ENCODE assay signal across 18 mouse cellular contexts in the genomic region with DNA sequence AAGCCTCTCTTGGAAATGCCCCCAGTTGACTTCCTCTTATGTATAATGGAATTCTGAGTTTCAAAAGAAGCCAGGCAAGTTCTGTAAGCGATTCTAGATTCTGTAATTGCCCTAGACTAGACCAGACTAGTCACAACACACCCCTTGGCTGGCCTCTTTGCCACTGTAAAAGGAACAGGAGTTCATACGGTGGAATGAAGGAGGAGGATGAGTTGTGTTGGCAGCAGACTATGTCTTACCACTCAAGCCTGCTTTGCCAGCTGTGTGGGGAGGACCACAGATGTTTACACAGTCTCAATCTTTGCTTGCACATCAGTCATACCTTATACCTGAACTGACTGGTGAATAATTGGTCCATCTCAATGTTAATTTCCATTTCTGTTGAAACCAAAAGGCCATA.
A peak's percentile ranks its signal among the peaks of the same experiment; 100 is the strongest.
DNase-seq lines count a peak whose midpoint lies in the region; ATAC-seq and TF ChIP-seq lines count a peak whose summit lies in the region.
"Had no signal": no experiment of that assay in that cellular context is flagged by ENCODE, and none has a peak within 500 bp of the region (broad histone marks: within the 10 kb centered on the region; RNA-seq: fewer than 3 reads in every experiment).

No protein-coding gene starts in this region.

- H3K27me3 ChIP-seq in limb, embryonic 14.5 days (ENCODE audit: control insufficient read depth, insufficient read depth, low read length), result no peaks in the 10 kb centered on the region
- no peaks in the 10 kb centered on the region for H3K27me3 ChIP-seq in limb, embryonic 10.5 days (ENCODE audit: low read depth, poor library complexity, severe bottlenecking)
- H3K27me3 ChIP-seq in embryonic facial prominence, embryonic 15.5 days, result no peaks in the 10 kb centered on the region
- no peaks in the 10 kb centered on the region for H3K27me3 ChIP-seq in stomach, embryonic 15.5 days (replicated peaks)
- H3K27me3 ChIP-seq: forebrain, embryonic 12.5 days; heart, embryonic 12.5 days; hindbrain, embryonic 15.5 days had no signal

- H3K9ac ChIP-seq in limb, embryonic 14.5 days (ENCODE audit: low read depth, low read length, severe bottlenecking), result no peak overlapping the region
- no peak overlapping the region for H3K9ac ChIP-seq in embryonic facial prominence, embryonic 15.5 days
- H3K9ac ChIP-seq in stomach, embryonic 15.5 days, result no peak overlapping the region
- H3K9ac ChIP-seq: forebrain, embryonic 12.5 days; heart, embryonic 12.5 days; hindbrain, embryonic 15.5 days had no signal

- intact Hi-C loops in heart, postnatal 25 days (cut with DNase I), result no loop called here

- peak; percentile 53 for DNase-seq in heart, adult 11 months
- DNase-seq in heart, postnatal 25 days (ENCODE audit: low spot score), result no peak
- peak; percentile 16 for DNase-seq in limb, embryonic 14.5 days (ENCODE audit: low spot score)
- no peak for DNase-seq in limb, embryonic 10.5 days (ENCODE audit: low spot score)
- DNase-seq in layer of hippocampus, adult 2 months (ENCODE audit: low spot score in 2 of 2), result no peak
- no peak for DNase-seq in liver
- DNase-seq: adrenal gland, postnatal 10 days; cerebellum, adult 11 months; cerebellum, adult 8-10 months; cerebellum, postnatal 36 days; gastrocnemius, postnatal 10 days; heart, postnatal 36 days had no signal

- H3K4me3 ChIP-seq in limb, embryonic 14.5 days (replicated peaks; ENCODE audit: low read length), result no peak overlapping the region
- no peak overlapping the region for H3K4me3 ChIP-seq in limb, embryonic 10.5 days
- H3K4me3 ChIP-seq in embryonic facial prominence, embryonic 15.5 days (replicated peaks), result no peak overlapping the region
- H3K4me3 ChIP-seq in stomach, embryonic 15.5 days (replicated peaks), result no peak overlapping the region
- H3K4me3 ChIP-seq in layer of hippocampus, adult 2 months, result no peak overlapping the region
- H3K4me3 ChIP-seq: forebrain, embryonic 12.5 days; heart, embryonic 12.5 days; hindbrain, embryonic 15.5 days had no signal

- no peak overlapping the region for H3K4me2 ChIP-seq in limb, embryonic 14.5 days (replicated peaks; ENCODE audit: low read depth, low read length, severe bottlenecking)
- no peak overlapping the region for H3K4me2 ChIP-seq in embryonic facial prominence, embryonic 15.5 days (replicated peaks)
- no peak overlapping the region for H3K4me2 ChIP-seq in stomach, embryonic 15.5 days
- H3K4me2 ChIP-seq: forebrain, embryonic 12.5 days; heart, embryonic 12.5 days; hindbrain, embryonic 15.5 days had no signal

- no peak for ATAC-seq in limb, embryonic 14.5 days (ENCODE audit: low FRiP score, low read depth)
- ATAC-seq in embryonic facial prominence, embryonic 15.5 days (ENCODE audit: insufficient number of reproducible peaks, low FRiP score, low TSS enrichment, low read depth), result peak; percentile 54; the same call in 1 of the 2 replicates
- peak; percentile 27; the same call in 1 of the 2 replicates for ATAC-seq in stomach, embryonic 15.5 days (ENCODE audit: insufficient read depth, low FRiP score, low read depth)
- ATAC-seq: forebrain, embryonic 16.5 days had no signal

- no peak for TF ChIP-seq POLR2A in limb, embryonic 14.5 days (IDR thresholded peaks at IDR 0.05; ENCODE audit: borderline replicate concordance, extremely low read depth, insufficient read depth, insufficient read length)

- H3K4me1 ChIP-seq in limb, embryonic 14.5 days (ENCODE audit: control insufficient read depth, insufficient read depth, low read length), result no peaks in the 10 kb centered on the region
- H3K4me1 ChIP-seq in limb, embryonic 10.5 days, result no peaks in the 10 kb centered on the region
- H3K4me1 ChIP-seq in embryonic facial prominence, embryonic 15.5 days, result 0 out of 2 replicates have a peak, but pooled peaks cover 9% of the 10 kb centered on the region
- H3K4me1 ChIP-seq in stomach, embryonic 15.5 days, result no peaks in the 10 kb centered on the region
- H3K4me1 ChIP-seq: forebrain, embryonic 12.5 days had no signal

- no peak for TF ChIP-seq CTCF in layer of hippocampus, adult 2 months (conservative IDR thresholded peaks at IDR 0.05)

- no peaks in the 10 kb centered on the region for H3K36me3 ChIP-seq in limb, embryonic 14.5 days (ENCODE audit: control insufficient read depth, insufficient read depth, low read length)
- no peaks in the 10 kb centered on the region for H3K36me3 ChIP-seq in limb, embryonic 10.5 days
- no peaks in the 10 kb centered on the region for H3K36me3 ChIP-seq in embryonic facial prominence, embryonic 15.5 days
- H3K36me3 ChIP-seq in stomach, embryonic 15.5 days, result no peaks in the 10 kb centered on the region
- H3K36me3 ChIP-seq: forebrain, embryonic 12.5 days; heart, embryonic 12.5 days; hindbrain, embryonic 15.5 days had no signal

- no peaks in the 10 kb centered on the region for H3K9me3 ChIP-seq in limb, embryonic 14.5 days (ENCODE audit: control insufficient read depth, low read length)
- H3K9me3 ChIP-seq in limb, embryonic 10.5 days (replicated peaks), result no peaks in the 10 kb centered on the region
- H3K9me3 ChIP-seq in embryonic facial prominence, embryonic 15.5 days (replicated peaks), result no peaks in the 10 kb centered on the region
- no peaks in the 10 kb centered on the region for H3K9me3 ChIP-seq in stomach, embryonic 15.5 days
- H3K9me3 ChIP-seq: forebrain, embryonic 12.5 days; heart, embryonic 12.5 days; hindbrain, embryonic 15.5 days had no signal

- no peak overlapping the region for H3K27ac ChIP-seq in limb, embryonic 14.5 days (replicated peaks; ENCODE audit: low read depth, low read length)
- H3K27ac ChIP-seq in limb, embryonic 10.5 days, result no peak overlapping the region
- peak overlapping the region; percentile 44; the same call in 1 of the 2 replicates for H3K27ac ChIP-seq in embryonic facial prominence, embryonic 15.5 days (replicated peaks)
- H3K27ac ChIP-seq in stomach, embryonic 15.5 days, result no peak overlapping the region
- no peak overlapping the region for H3K27ac ChIP-seq in layer of hippocampus, adult 2 months
- H3K27ac ChIP-seq: forebrain, embryonic 12.5 days; hindbrain, embryonic 15.5 days had no signal

- 63% methylated on average over 2 of the region's 2 CpGs for WGBS in limb, embryonic 14.5 days
- 68% methylated on average over 2 of the region's 2 CpGs for WGBS in limb, embryonic 10.5 days
- WGBS in embryonic facial prominence, embryonic 15.5 days, result 47% methylated on average over 2 of the region's 2 CpGs
- 57% methylated on average over 2 of the region's 2 CpGs for whole genome bisulfite sequencing in stomach, embryonic 15.5 days

Comparison
In these comparisons a context has a peak if more than half of its experiments do, and no peak if none do; other contexts are left out.
1. DNase-seq: peak in heart, adult 11 months (single experiment) and limb, embryonic 14.5 days (single experiment); none in heart, postnatal 25 days (single experiment), limb, embryonic 10.5 days (single experiment), layer of hippocampus, adult 2 months (0 of 2) and liver (single experiment).